Comparison of ENCODE assay signal across 8 mouse cellular contexts in the genomic region with DNA sequence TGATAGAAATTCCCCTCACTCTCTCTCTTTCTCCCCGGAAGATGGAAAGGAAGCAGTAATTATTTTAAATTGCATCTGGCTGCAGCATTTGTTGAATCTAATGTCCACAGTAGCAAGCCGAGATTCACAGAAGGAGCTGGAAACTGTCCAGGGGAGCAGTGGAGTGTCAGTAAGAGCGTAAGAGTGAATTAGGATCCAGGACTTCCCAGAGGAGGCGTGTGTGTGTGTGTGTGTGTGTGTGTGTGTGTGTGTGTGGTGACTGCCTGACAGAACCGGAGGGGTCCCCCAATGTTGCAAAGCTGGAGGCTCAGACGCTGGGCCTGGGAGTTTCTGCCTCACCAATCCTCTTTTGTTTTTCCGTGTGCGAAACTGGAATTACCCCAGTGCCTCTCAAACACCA. TPM values are rescaled to one million over a fixed set of nuclear protein-coding genes. Genes with fewer than 3 reads are reported as not detected.
DNase-seq lines count a peak whose midpoint lies in the region; ATAC-seq and TF ChIP-seq lines count a peak whose summit lies in the region.

No protein-coding gene starts in this region.

- no peaks in the 10 kb centered on the region for H3K9me3 ChIP-seq in liver, embryonic 12.5 days (replicated peaks)
- no peaks in the 10 kb centered on the region for H3K9me3 ChIP-seq in liver, embryonic 11.5 days (ENCODE audit: control insufficient read depth, low read length)
- no peaks in the 10 kb centered on the region for H3K9me3 ChIP-seq in embryonic facial prominence, embryonic 12.5 days
- H3K9me3 ChIP-seq in limb, embryonic 14.5 days (ENCODE audit: control insufficient read depth, low read length), result no peaks in the 10 kb centered on the region

- no peak overlapping the region for H3K4me3 ChIP-seq in liver, embryonic 12.5 days
- H3K4me3 ChIP-seq in liver, embryonic 11.5 days (ENCODE audit: low read depth, low read length), result no peak overlapping the region
- H3K4me3 ChIP-seq in embryonic facial prominence, embryonic 12.5 days, result no peak overlapping the region
- peak overlapping the region; percentile 82; the same call in 1 of the 2 replicates for H3K4me3 ChIP-seq in limb, embryonic 14.5 days (replicated peaks; ENCODE audit: low read length)

- TF ChIP-seq POLR2A in limb, embryonic 14.5 days (IDR thresholded peaks at IDR 0.05; ENCODE audit: borderline replicate concordance, extremely low read depth, insufficient read depth, insufficient read length), result no peak

- H3K4me2 ChIP-seq in liver, embryonic 12.5 days, result 0 out of 2 replicates have a peak overlapping the region, but pooled peaks have one; percentile 89
- no peak overlapping the region for H3K4me2 ChIP-seq in liver, embryonic 11.5 days
- H3K4me2 ChIP-seq in embryonic facial prominence, embryonic 12.5 days (replicated peaks), result peak overlapping the region; percentile 66; the same call in 1 of the 2 replicates
- H3K4me2 ChIP-seq in limb, embryonic 14.5 days (replicated peaks; ENCODE audit: low read depth, low read length, severe bottlenecking), result peak overlapping the region; percentile 31; the same call in 1 of the 2 replicates

- ATAC-seq in liver, embryonic 12.5 days, result no peak
- no peak for ATAC-seq in liver, embryonic 11.5 days (replicated peaks; ENCODE audit: low FRiP score)
- ATAC-seq in embryonic facial prominence, embryonic 12.5 days (ENCODE audit: insufficient number of reproducible peaks, insufficient read depth, low FRiP score, low TSS enrichment), result no peak
- no peak for ATAC-seq in limb, embryonic 14.5 days (ENCODE audit: low FRiP score, low read depth)

- peaks cover 40% of the 10 kb centered on the region for H3K27me3 ChIP-seq in liver, embryonic 12.5 days (replicated peaks)
- H3K27me3 ChIP-seq in liver, embryonic 11.5 days (replicated peaks; ENCODE audit: control insufficient read depth, insufficient read depth, low read length), result peaks cover 3% of the 10 kb centered on the region; the same call in 1 of the 2 replicates
- H3K27me3 ChIP-seq in embryonic facial prominence, embryonic 12.5 days, result peaks cover 9% of the 10 kb centered on the region; the same call in 1 of the 2 replicates
- no peaks in the 10 kb centered on the region for H3K27me3 ChIP-seq in limb, embryonic 14.5 days (ENCODE audit: control insufficient read depth, insufficient read depth, low read length)

- peaks cover 17% of the 10 kb centered on the region for H3K4me1 ChIP-seq in liver, embryonic 12.5 days
- peaks cover 6% of the 10 kb centered on the region for H3K4me1 ChIP-seq in liver, embryonic 11.5 days (replicated peaks; ENCODE audit: control insufficient read depth, insufficient read depth, low read length)
- peaks cover 8% of the 10 kb centered on the region for H3K4me1 ChIP-seq in embryonic facial prominence, embryonic 12.5 days
- H3K4me1 ChIP-seq in limb, embryonic 14.5 days (ENCODE audit: control insufficient read depth, insufficient read depth, low read length), result peaks cover 8% of the 10 kb centered on the region

- WGBS in liver, embryonic 12.5 days (ENCODE audit: insufficient replicate concordance), result 46% methylated on average over 8 of the region's 8 CpGs
- WGBS in liver, embryonic 11.5 days, result 50% methylated on average over 8 of the region's 8 CpGs
- 43% methylated on average over 7 of the region's 8 CpGs for WGBS in embryonic facial prominence, embryonic 12.5 days
- 51% methylated on average over 8 of the region's 8 CpGs for WGBS in limb, embryonic 14.5 days

- no peak overlapping the region for H3K9ac ChIP-seq in liver, embryonic 12.5 days
- no peak overlapping the region for H3K9ac ChIP-seq in liver, embryonic 11.5 days (ENCODE audit: low read depth, low read length)
- H3K9ac ChIP-seq in embryonic facial prominence, embryonic 12.5 days, result peak overlapping the region; percentile 8; the same call in 1 of the 2 replicates
- H3K9ac ChIP-seq in limb, embryonic 14.5 days (ENCODE audit: low read depth, low read length, severe bottlenecking), result no peak overlapping the region

- no peak overlapping the region for H3K27ac ChIP-seq in liver, embryonic 12.5 days
- H3K27ac ChIP-seq in liver, embryonic 11.5 days (ENCODE audit: low read depth, low read length), result no peak overlapping the region
- H3K27ac ChIP-seq in embryonic facial prominence, embryonic 12.5 days, result no peak overlapping the region
- no peak overlapping the region for H3K27ac ChIP-seq in limb, embryonic 14.5 days (replicated peaks; ENCODE audit: low read depth, low read length)

- DNase-seq in liver, embryonic 11.5 days (ENCODE audit: low spot score), result no peak
- DNase-seq in cerebellum, adult 11-12 months, result peak; percentile 67
- DNase-seq in limb, embryonic 14.5 days (ENCODE audit: low spot score), result no peak
- no peak for DNase-seq in urinary bladder, postnatal 14 days (ENCODE audit: low spot score)
- DNase-seq in ovary, postnatal 14 days (ENCODE audit: low spot score), result no peak
- no peak for DNase-seq in urinary bladder, postnatal 10 days (ENCODE audit: low spot score)

- H3K36me3 ChIP-seq in liver, embryonic 12.5 days, result peaks cover 31% of the 10 kb centered on the region
- H3K36me3 ChIP-seq in liver, embryonic 11.5 days (ENCODE audit: control insufficient read depth, insufficient read depth, low read length), result peaks cover 9% of the 10 kb centered on the region
- H3K36me3 ChIP-seq in embryonic facial prominence, embryonic 12.5 days, result peaks cover 17% of the 10 kb centered on the region; the same call in 1 of the 2 replicates
- H3K36me3 ChIP-seq in limb, embryonic 14.5 days (ENCODE audit: control insufficient read depth, insufficient read depth, low read length), result peaks cover 21% of the 10 kb centered on the region

RNA-seq across cellular contexts. Expression of a gene that starts 0.6 kb away (rescaled TPM):
- polyA plus RNA-seq in liver, embryonic 12.5 days (2016; fragmentation: Nextera tagmentation; extraction: Ambion mirVana), result 55.2 and 56.2 TPM in 2 replicates
- polyA plus RNA-seq in liver, embryonic 11.5 days (2014; fragmentation: Nextera tagmentation; extraction: Ambion mirVana), result 65.0 and 69.5 TPM in 2 replicates
- polyA plus RNA-seq in embryonic facial prominence, embryonic 12.5 days (2016; fragmentation: Nextera tagmentation; extraction: Ambion mirVana), result 121 and 123 TPM in 2 replicates
- 107 and 118 TPM in 2 replicates for polyA plus RNA-seq in limb, embryonic 14.5 days (2012; rRNA removed)
- polyA plus RNA-seq in limb, embryonic 14.5 days (2014; fragmentation: Nextera tagmentation; extraction: Ambion mirVana), result 90.8 and 91.0 TPM in 2 replicates

RNA-seq across cellular contexts. Expression of a gene that starts 15.8 kb away (rescaled TPM):
- not detected in 2 replicates for polyA plus RNA-seq in liver, embryonic 12.5 days (2016; fragmentation: Nextera tagmentation; extraction: Ambion mirVana)
- not detected in 2 replicates for polyA plus RNA-seq in liver, embryonic 11.5 days (2014; fragmentation: Nextera tagmentation; extraction: Ambion mirVana)
- polyA plus RNA-seq in embryonic facial prominence, embryonic 12.5 days (2016; fragmentation: Nextera tagmentation; extraction: Ambion mirVana), result 0.33 and 0.61 TPM in 2 replicates
- polyA plus RNA-seq in limb, embryonic 14.5 days (2012; rRNA removed), result 0.03 TPM in 1 of 2 replicates, not detected in the other
- polyA plus RNA-seq in limb, embryonic 14.5 days (2014; fragmentation: Nextera tagmentation; extraction: Ambion mirVana), result not detected in 2 replicates

RNA-seq across cellular contexts. Expression of a gene that starts 50.0 kb away (rescaled TPM):
- polyA plus RNA-seq in liver, embryonic 12.5 days (2016; fragmentation: Nextera tagmentation; extraction: Ambion mirVana), result 2.1 and 2.6 TPM in 2 replicates
- 1.5 and 2.0 TPM in 2 replicates for polyA plus RNA-seq in liver, embryonic 11.5 days (2014; fragmentation: Nextera tagmentation; extraction: Ambion mirVana)
- polyA plus RNA-seq in embryonic facial prominence, embryonic 12.5 days (2016; fragmentation: Nextera tagmentation; extraction: Ambion mirVana), result 2.6 and 4.3 TPM in 2 replicates
- polyA plus RNA-seq in limb, embryonic 14.5 days (2012; rRNA removed), result 11.4 and 15.2 TPM in 2 replicates
- polyA plus RNA-seq in limb, embryonic 14.5 days (2014; fragmentation: Nextera tagmentation; extraction: Ambion mirVana), result 2.1 and 3.2 TPM in 2 replicates

RNA-seq across cellular contexts. Expression of a gene that starts 53.5 kb away (rescaled TPM):
- polyA plus RNA-seq in liver, embryonic 12.5 days (2016; fragmentation: Nextera tagmentation; extraction: Ambion mirVana), result 0.14 and 0.15 TPM in 2 replicates
- 0.35 and 0.62 TPM in 2 replicates for polyA plus RNA-seq in liver, embryonic 11.5 days (2014; fragmentation: Nextera tagmentation; extraction: Ambion mirVana)
- polyA plus RNA-seq in embryonic facial prominence, embryonic 12.5 days (2016; fragmentation: Nextera tagmentation; extraction: Ambion mirVana), result 0.50 and 0.97 TPM in 2 replicates
- 0.47 and 1.0 TPM in 2 replicates for polyA plus RNA-seq in limb, embryonic 14.5 days (2012; rRNA removed)
- 0.14 and 0.18 TPM in 2 replicates for polyA plus RNA-seq in limb, embryonic 14.5 days (2014; fragmentation: Nextera tagmentation; extraction: Ambion mirVana)
